Mouse (Mus musculus) brown adipose tissue, adult 24 weeks (tissue): ENCODE results near the gene Eya2. TPM values are rescaled to one million over a fixed set of nuclear protein-coding genes. Genes with fewer than 3 reads are reported as not detected.

Experiments used
- H3K27ac ChIP-seq: fragments of 200-500 bp; replicated peaks from 2 replicates; pipeline ENCODE4 v1.5.1; 2012; ENCODE audit warnings: low read depth, mild to moderate bottlenecking, low read length
- H3K4me1 ChIP-seq: fragments of 200-500 bp; 2 replicates; pipeline ENCODE4 v1.6.1; 2012; ENCODE audit warnings: low read length, mixed read lengths; ENCODE audit not compliant: control insufficient read depth, insufficient read depth, insufficient read length
- H3K4me3 ChIP-seq: fragments of 200-500 bp; 2 replicates; pipeline ENCODE4 v1.5.1; 2012; ENCODE audit warnings: low read depth, mild to moderate bottlenecking, low read length, moderate library complexity; ENCODE audit not compliant: insufficient read depth
- polyA plus RNA-seq: library from polyadenylated mRNA; stranded (reverse); fragments of >200 nt; gene quantifications from 2 replicates; pipeline ENCODE4 v1.2.4, GENCODE M21; 2012; ENCODE audit not compliant: missing spikeins, insufficient read depth, insufficient read length

Eya2 gene
- polyA plus RNA-seq, 1 experiment: 1.4 TPM

DNA sequence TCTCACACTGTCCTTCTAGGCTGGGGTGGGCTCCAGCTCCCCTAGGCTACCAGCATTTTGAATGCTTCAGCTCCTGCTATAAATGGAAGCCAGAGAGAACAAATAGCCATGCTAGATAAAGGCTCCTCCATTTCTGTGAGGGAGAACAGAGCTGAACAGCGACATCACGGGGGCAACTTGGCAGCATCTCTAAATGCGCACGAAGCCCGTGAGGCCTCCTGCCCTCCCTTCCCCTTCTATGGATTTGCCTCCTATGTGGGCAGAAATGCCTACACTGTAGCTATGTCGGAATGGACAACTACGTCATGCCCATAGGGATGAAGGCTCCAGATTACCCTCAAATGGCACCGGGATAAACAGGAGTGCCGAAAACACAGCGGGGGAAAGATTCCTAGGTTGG lies 222.6 kb downstream of the Eya2 start:
- H3K4me3 ChIP-seq: no peak overlapping the region
- H3K27ac ChIP-seq: no peak overlapping the region
- H3K4me1 ChIP-seq: no peaks in the 10 kb centered on the region

DNA sequence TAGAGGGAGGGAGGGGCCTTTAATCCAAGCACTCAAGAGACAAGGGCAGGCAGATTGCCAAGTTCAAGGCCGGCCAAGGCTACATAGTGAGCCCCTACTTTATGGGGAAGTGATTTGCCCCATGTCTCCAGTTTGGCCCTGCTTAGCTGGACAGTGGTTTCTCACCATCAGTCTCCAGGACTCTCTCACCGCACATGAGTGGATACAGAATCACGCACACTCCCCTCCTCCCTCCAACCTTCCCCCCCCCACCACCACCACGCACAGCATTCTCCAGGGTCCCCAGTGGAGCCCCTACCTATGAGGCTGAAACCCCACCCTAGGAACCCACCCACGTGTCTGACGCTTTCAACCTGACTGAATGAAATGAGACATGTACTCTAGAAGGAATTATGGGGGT lies 223.7 kb downstream of the Eya2 start:
- no peak overlapping the region for H3K27ac ChIP-seq
- no peaks in the 10 kb centered on the region for H3K4me1 ChIP-seq
- H3K4me3 ChIP-seq: no peak overlapping the region

DNA sequence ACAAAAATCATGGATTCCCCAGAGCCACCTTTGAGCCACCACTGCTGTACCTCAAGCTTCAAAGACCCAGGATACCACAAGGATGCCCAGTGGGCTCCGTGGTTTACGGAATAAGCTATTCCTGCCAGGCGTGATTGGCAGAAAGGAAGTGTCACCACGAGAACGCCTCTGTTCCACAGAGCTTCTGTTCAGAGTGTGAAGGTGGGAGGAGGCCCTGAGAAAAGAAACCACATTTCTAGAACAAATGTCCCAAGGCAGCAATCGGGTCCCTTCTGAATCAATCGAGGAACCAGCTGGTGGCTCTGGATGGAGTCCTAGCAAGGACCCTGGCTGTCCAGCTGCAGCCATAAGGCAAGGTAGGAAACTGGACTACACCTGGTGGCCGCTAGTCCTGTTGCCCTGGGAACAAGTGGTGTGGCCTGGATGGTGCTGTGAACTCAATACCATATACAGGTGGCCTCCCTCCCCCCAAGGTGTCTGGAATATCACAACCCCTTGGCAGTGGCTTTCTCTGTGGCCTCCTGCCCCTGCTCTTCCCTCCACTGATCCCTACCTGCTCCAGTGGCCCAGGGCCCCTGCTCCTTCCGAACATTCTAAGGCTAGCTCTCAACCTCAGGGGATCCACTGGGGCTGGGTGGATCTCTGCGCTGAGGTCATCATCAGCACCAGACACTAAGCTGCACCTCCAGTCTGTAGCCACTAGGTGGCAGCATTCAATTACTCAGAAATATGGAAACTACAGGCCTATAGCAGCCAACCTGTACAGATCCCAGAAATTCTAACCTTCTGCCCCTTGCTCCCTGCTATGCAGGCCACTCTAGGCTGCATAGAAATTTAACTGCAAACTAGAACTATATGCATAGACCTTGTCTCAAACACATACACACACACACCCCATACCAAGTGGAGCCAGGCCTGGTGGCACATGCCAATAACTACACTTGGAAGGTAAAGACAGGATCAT lies 224.4 kb downstream of the Eya2 start:
- Histone ChIP-seq H3K27ac (no peak overlapping the region), H3K4me1 (no peaks in the 10 kb centered on the region), H3K4me3 (no peak overlapping the region)

- H3K4me3 ChIP-seq: no peak overlapping the region
- H3K4me1 ChIP-seq: no peaks in the 10 kb centered on the region
- no peak overlapping the region for H3K27ac ChIP-seq
These were observed 225.2 kb downstream of the Eya2 start for GRCm38 (mm10) chr2:165820073-165820472.

- H3K4me3 ChIP-seq: no peak overlapping the region
- H3K27ac ChIP-seq: no peak overlapping the region
- H3K4me1 ChIP-seq: no peaks in the 10 kb centered on the region
These were observed 225.8 kb downstream of the Eya2 start for GRCm38 (mm10) chr2:165820504-165821095.

Other genes with a start within 250 kb of the Eya2 start
- not detected in 2 replicates for gene Zfp663, start 226.3 kb upstream of the Eya2 start, polyA plus RNA-seq
- gene Zfp334, start 206.8 kb upstream of the Eya2 start, polyA plus RNA-seq: 0.67 and 0.83 TPM in 2 replicates
- 1.1 TPM in 1 of 2 replicates, not detected in the other for gene Ocstamp, start 194.6 kb upstream of the Eya2 start, polyA plus RNA-seq
- gene Slc13a3, start 121.8 kb upstream of the Eya2 start, polyA plus RNA-seq: 2.1 and 2.3 TPM in 2 replicates
- gene Trp53rka, start 101.7 kb upstream of the Eya2 start, polyA plus RNA-seq: 4.9 and 11.0 TPM in 2 replicates
- 0.33 and 0.40 TPM in 2 replicates for gene Slc2a10, start 91.2 kb upstream of the Eya2 start, polyA plus RNA-seq